Mouse (Mus musculus) CD4-positive, CD25-positive, alpha-beta regulatory T cell, adult 2 months (primary cell): ENCODE data around the gene Nkpd1.
"Not testable (repeated sequence)": the region's sequence is repeated elsewhere in the genome, so short reads cannot be mapped to it uniquely, and the experiment has no call there.

ENCODE experiments used
- DNase-seq: peaks from one replicate; pipeline ENCODE4 v3.0.0-alpha.2; 2012; ENCODE audit warnings: low read depth, low spot score

The Nkpd1 gene

DNA sequence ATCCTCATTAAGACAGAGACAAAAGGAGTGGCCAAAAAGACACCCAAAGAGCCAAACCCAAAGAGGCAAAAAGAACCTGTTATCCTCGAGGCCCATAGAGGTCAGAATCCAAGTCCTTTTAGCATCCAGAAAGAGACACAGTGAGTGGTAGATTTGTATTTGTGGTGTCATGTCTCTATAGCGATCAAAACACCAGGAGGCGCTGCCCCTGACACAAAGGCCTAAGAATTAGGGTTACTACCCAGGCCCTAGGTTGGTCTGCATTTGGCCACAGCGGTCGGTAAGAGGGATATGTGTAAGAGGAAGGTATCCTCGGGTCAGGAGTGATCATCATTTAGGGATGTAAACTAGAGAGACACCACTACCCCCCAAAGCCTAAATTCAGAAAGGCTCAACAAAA is 11.3 kb upstream of the Nkpd1 start:
- DNase-seq, result peak; percentile 44

DNA sequence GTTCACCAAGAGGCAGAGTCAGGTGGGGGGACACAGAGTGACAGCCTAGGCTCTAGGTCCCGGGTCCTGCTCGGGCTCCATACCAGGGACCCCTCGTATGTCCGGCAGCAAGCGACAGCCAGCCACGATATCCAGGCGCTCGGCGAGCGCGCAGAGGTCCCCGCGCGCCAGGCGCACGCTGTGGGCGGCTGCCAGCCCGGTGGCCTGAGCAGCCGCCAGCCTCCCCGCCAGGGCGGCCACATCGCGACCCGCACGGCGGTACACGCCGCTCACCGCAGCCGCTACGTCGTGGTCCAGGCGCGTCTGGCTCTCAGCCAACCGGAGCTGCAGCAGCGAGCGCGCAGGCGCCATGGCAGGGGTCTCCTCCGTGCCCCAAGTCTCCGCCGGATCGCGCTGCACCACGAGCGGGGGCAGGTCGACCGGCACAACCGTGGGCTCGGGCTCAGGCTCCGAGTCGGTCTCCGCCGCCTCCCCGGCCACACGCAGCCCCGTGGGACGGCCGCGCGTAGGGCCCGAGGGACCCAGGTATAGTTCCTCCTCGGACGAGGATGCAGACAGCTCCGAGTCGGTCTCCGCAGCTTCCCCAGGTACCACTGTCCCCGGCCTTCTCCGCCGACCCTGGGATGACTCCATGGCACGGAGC is 10.5 kb upstream of the Nkpd1 start:
- DNase-seq, result peak; percentile 62

DNA sequence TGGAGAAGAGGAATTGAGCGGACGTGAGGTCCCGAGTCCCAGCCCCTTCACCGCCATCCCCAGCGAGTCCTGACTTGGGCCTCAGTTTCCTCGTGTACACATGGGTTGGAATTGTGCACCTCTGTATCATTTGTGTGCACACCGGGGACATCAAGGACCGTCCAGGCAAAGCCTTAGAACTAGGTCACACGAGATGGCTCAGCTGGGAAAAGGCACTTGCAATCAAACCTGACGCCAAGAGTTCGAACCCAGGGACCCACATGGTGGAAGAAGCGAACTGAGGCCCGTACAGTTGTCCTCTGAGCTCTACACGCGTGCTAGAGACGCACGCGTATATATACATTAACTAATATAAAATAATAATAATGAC is 10.0 kb upstream of the Nkpd1 start:
- no peak for DNase-seq

GRCm38 (mm10) chr7:19508150-19508923 is 9.3 kb upstream of the Nkpd1 start, which contains the start of the genes Bloc1s3 and Trappc6a:
Gene Bloc1s3, minus strand, starts transcription at chr7:19508367.
Gene Trappc6a, plus strand, starts transcription at chr7:19508395.
- DNase-seq, result peak; percentile 93

DNA sequence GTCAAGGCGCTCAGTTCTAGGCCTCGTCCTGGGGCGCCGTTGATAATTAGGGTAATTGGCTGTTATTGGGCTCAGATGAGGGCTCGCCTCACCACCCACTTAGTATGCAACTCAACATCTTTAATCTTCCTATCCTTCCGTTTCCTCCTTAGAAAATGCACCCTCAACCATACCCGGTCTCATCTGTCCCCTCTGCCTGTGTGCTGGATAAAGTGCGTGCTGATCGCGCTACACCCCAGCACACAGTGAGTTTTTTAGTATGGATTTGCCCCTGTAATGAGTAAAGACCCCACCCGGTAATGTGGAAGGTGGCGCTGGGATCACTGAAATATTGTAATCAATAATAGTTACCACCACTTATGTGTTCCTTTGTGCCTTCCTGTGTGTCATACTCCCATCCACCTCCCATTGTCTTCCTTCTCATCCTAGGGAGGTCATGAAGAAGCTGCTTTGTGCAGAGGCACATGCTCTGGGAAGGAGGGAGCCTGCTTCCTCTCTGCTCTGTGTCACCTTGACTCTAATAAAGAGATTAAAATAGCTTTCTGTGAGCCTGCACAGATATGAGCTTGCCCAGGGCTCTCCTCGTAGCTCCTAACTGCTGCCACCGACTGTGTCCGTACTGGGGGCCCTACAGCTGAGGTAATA is 8.6 kb upstream of the Nkpd1 start:
- no peak for DNase-seq

- DNase-seq, result no peak
Measured at GRCm38 (mm10) chr7:19509786-19510185, 7.9 kb upstream of the Nkpd1 start.

DNA sequence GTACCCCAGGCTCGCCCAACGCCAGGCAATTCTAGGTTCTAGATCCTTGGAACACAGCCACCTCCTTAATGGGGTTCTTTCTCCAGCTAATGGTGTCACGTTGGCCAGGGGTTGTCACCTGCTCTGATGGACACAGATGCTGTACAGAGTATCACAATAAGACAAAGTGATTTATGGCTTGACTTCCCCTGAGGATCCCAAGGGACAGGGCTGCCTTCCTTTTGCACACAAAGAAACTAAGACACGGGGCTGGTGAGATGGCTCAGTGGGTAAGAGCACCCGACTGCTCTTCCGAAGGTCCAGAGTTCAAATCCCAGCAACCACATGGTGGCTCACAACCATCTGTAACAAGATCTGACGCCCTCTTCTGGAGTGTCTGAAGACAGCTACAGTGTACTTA is 5.7 kb upstream of the Nkpd1 start:
- not testable (repeated sequence) for DNase-seq

- peak; percentile 30 for DNase-seq
Measured at GRCm38 (mm10) chr7:19512353-19512752, 5.3 kb upstream of the Nkpd1 start.

DNA sequence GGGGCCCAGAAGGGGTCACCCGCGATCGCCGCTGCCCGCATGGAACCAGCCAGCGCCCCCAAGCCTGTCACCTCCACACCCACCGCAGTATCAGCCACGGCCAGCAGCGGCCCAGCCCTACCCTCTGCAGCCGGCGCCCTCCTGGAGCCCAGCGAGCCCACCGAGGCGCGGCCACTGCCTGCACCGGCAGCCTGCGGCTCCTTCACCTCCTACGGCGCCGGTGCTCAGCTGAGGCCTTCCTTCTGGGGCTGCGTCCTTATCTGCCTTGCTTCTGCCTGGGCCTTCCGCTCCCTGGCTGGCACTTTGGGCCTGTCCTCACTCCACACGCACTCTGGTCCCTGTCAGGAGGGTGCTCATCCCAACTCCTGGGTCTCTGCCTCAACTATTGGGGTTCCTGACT is 2.4 kb downstream of the Nkpd1 start:
- DNase-seq, result no peak

- peak; percentile 12 for DNase-seq
Measured at GRCm38 (mm10) chr7:19523017-19523756, 5.5 kb downstream of the Nkpd1 start.

DNA sequence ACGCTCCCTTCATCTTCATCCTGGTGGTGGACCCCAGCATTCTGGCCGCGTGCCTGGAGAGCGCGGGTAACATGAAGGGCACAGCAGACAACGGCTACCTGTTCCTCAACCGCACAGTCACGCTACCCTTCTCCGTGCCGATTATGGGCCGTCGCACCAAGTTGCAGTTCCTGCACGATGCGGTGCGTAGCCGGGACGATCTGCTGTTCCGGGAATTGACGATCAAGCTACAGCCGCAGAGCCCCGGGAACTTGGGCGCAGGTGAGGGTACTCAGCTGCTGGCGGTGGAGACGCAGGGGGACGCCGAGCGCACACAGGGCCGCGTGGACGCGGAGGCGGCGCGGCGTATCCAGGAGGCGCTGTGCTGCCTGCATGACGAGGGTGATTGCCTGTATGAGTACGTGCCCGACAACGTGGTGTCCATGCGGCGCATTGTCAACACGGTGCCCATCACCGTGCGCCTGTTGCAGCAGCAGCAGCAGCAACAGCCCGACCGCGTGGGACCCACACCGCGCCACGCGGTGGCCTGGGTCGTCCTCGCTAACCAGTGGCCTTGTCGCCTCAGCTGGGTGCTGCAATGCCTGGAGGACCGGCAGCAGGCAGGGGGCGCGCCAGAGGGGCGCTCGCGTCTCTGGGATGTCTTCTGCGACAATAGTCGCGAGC is 6.2 kb downstream of the Nkpd1 start:
- peak; percentile 47 for DNase-seq

GRCm38 (mm10) chr7:19524420-19525104 is 6.9 kb downstream of the Nkpd1 start:
- no peak for DNase-seq

- no peak for DNase-seq
Measured at GRCm38 (mm10) chr7:19525105-19525481, 7.5 kb downstream of the Nkpd1 start.

- DNase-seq, result no peak
Measured at GRCm38 (mm10) chr7:19531077-19531476, 13.4 kb downstream of the Nkpd1 start.

- DNase-seq, result no peak
Measured at GRCm38 (mm10) chr7:19532240-19532639, 14.6 kb downstream of the Nkpd1 start.

- DNase-seq, result no peak
Measured at GRCm38 (mm10) chr7:19534676-19535075, 17.0 kb downstream of the Nkpd1 start.

GRCm38 (mm10) chr7:19540771-19541566 is 23.3 kb downstream of the Nkpd1 start:
- DNase-seq, result no peak

GRCm38 (mm10) chr7:19541681-19542154 is 24.1 kb downstream of the Nkpd1 start:
- DNase-seq, result no peak

DNA sequence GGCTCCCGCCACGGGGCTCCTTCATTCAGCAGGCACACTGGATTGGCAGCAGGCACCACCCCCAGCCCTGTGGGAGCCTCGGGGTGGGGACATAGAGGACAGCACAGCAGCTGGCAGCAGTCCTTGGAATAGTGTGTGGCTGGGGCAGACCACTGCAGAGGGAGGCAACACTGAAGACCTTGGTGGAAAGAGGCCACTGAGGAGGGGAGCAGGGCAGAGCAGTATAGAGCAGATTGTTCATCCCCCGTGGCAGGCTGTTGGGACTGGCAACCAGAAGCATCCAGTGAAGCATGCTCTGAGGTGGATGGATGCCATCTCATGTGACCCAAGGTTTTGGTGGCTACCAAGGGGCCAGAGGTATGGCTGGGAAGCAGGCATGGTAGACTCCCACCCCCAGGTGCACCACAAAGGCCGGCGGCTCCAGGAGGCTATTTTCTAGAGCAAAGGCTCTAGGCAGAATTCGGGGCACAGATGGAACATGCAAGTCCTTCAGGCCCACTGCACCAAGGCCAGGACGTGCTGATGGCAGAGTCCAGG is 24.6 kb downstream of the Nkpd1 start:
- DNase-seq, result no peak

DNA sequence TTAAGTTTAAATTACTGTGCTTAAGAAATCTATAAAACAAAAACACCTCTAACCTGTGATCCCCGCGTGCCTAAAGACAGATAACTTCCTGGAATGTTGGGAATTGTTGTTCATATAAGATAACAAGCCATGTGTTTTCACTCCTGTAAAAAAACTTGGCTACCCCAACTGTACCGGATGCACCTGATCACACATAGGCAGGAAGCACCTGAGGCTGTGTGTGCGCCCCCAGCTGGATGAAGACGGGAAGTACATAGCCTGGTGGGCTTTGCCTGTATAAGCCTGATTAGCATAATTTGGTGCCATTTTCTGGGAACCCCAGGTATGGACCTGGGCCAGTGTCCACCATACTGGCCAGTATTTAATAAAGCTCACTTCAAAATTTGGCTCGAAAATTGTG is 25.9 kb downstream of the Nkpd1 start:
- DNase-seq, result peak; percentile 68
